Mouse (Mus musculus) hindbrain, postnatal 0 days (tissue): Measurements from ENCODE around the gene Cdh12. TPM values are rescaled to one million over a fixed set of nuclear protein-coding genes. Genes with fewer than 3 reads are reported as not detected.

ENCODE experiments used
- ATAC-seq: fragments of 200-750 bp; cut with Nextera tagmentation; 2 replicates; pipeline ENCODE4 v1.8.0; 2017; ENCODE audit warnings: mild to moderate bottlenecking, moderate TSS enrichment, moderate library complexity
- DNase-seq: peaks from one replicate; pipeline ENCODE4 v3.0.0-alpha.2; 2015; ENCODE audit warnings: low spot score
- H3K27ac ChIP-seq: fragments of 300-500 bp; sonication (generic); 2 replicates; pipeline ENCODE4 v1.5.1; 2014; ENCODE audit warnings: mild to moderate bottlenecking
- H3K27me3 ChIP-seq: fragments of 300-500 bp; sonication (generic); 2 replicates; pipeline ENCODE4 v1.6.1; 2014; ENCODE audit warnings: low read length, mixed read lengths; ENCODE audit not compliant: insufficient read depth
- H3K36me3 ChIP-seq: fragments of 300-500 bp; sonication (generic); 2 replicates; pipeline ENCODE4 v1.6.1; 2014; ENCODE audit warnings: low read length, mixed read lengths; ENCODE audit not compliant: insufficient read depth
- H3K4me1 ChIP-seq: fragments of 300-500 bp; sonication (generic); 2 replicates; pipeline ENCODE4 v1.6.1; 2014; ENCODE audit warnings: antibody characterized with exemption, low read length, mixed read lengths; ENCODE audit not compliant: insufficient read depth
- H3K4me2 ChIP-seq: fragments of 300-500 bp; sonication (generic); 2 replicates; pipeline ENCODE4 v1.6.1; 2014; ENCODE audit warnings: low read depth, mild to moderate bottlenecking, low read length, moderate library complexity, mixed read lengths
- H3K4me3 ChIP-seq: fragments of 300-500 bp; sonication (generic); 2 replicates; pipeline ENCODE4 v1.5.1; 2014; ENCODE audit warnings: low read length
- H3K9ac ChIP-seq: fragments of 300-500 bp; sonication (generic); replicated peaks from 2 replicates; pipeline ENCODE4 v1.6.1; 2014; ENCODE audit warnings: mild to moderate bottlenecking, low read length, moderate library complexity, mixed read lengths
- H3K9me3 ChIP-seq: fragments of 300-500 bp; sonication (generic); 2 replicates; pipeline ENCODE4 v1.6.1; 2016; ENCODE audit warnings: low read length, mixed read lengths
- CTCF ChIP-seq: IDR thresholded peaks from 2 replicates; pipeline ENCODE4 v1.5.1; 2016; ENCODE audit warnings: antibody characterized with exemption, control low read depth, low read depth
- WGBS: fragments of 180-500 bp; shearing (Covaris S2); extraction: QIAGEN DNeasy Blood & Tissue Kit; methylation state at CpG from one replicate; pipeline ENCODE4 v1.1.7; 2014; 5-methylcytosine and 5-hydroxymethylcytosine counted together
- polyA plus RNA-seq: library from polyadenylated mRNA; unstranded; fragments of >200 nt; fragmentation: Nextera tagmentation; extraction: Ambion mirVana; gene quantifications from 2 replicates; pipeline ENCODE4 v1.2.1, GENCODE M21; 2015
- total RNA-seq: library from RNA; depleted of rRNA; stranded (reverse); fragments of >200 nt; gene quantifications from 2 replicates; pipeline ENCODE4 v1.2.3, GENCODE M21; 2014

Cdh12 gene
- total and polyA plus RNA-seq, 2 experiments from 2014 or later, result 10.4 to 10.6 TPM

- H3K4me1 ChIP-seq, result no peaks in the 10 kb centered on the region
- no peak overlapping the region for H3K4me3 ChIP-seq
- no peak overlapping the region for H3K9ac ChIP-seq
- 85% methylated on average over 1 of the region's 1 CpGs for WGBS
- ATAC-seq (no peak), DNase-seq (no peak)
- no peaks in the 10 kb centered on the region for H3K36me3 ChIP-seq
- H3K27me3 ChIP-seq, result no peaks in the 10 kb centered on the region
- H3K4me2 ChIP-seq, result no peak overlapping the region
- H3K9me3 ChIP-seq, result no peaks in the 10 kb centered on the region
- TF ChIP-seq CTCF, result no peak
- no peak overlapping the region for H3K27ac ChIP-seq
These were observed 848.0 kb downstream of the Cdh12 start for GRCm38 (mm10) chr15:21297051-21297450.

GRCm38 (mm10) chr15:21315457-21315856 is 866.4 kb downstream of the Cdh12 start:
- TF ChIP-seq CTCF, result no peak
- H3K4me2 ChIP-seq, result no peak overlapping the region
- no peaks in the 10 kb centered on the region for H3K4me1 ChIP-seq
- DNase-seq (no peak), ATAC-seq (no peak)
- no peaks in the 10 kb centered on the region for H3K9me3 ChIP-seq
- no peak overlapping the region for H3K4me3 ChIP-seq
- H3K36me3 ChIP-seq, result no peaks in the 10 kb centered on the region
- H3K9ac ChIP-seq, result no peak overlapping the region
- H3K27me3 ChIP-seq, result no peaks in the 10 kb centered on the region
- 48% methylated on average over 3 of the region's 3 CpGs for WGBS
- no peak overlapping the region for H3K27ac ChIP-seq

DNA sequence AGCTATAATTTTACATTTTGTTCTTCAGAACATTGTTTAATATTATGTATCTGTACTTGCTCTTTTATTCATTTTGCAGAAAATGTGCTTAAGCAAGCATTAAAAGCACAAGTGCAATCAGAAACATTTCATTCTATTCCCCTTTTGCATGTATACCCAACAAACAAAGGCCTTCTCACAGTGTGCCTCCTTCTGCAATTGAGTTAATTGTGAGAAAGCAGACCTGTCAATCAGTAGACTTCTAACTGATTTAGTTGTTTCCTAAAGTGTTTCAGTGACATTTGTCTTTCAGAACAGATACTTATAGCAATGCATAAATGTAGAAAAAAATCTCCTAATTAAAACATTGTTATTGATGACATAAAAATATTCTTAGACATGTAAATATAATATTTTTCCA is 894.8 kb downstream of the Cdh12 start:
- no peak for ATAC-seq

DNA sequence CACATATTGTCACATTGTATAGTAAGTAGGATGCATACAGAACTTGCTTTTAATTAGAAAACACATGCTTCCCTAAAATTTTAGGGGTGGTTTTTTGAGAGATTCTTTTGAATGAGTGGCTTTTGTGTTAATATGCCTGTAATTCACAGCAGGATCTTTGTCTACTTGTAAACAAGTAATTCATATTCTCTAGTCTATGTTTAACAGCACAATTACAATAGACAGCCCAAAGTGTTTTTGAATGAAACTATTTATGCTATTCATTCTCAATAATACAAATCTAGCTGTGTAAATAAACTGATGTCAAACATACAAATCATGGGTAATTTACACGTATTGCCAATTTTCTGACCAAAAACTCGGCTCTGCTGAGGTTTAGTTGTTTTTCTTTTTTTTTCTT is 895.3 kb downstream of the Cdh12 start:
- ATAC-seq (no peak), DNase-seq (no peak)
- no peak overlapping the region for H3K9ac ChIP-seq
- 39% methylated on average over 2 of the region's 2 CpGs for WGBS
- no peak overlapping the region for H3K4me3 ChIP-seq
- H3K4me2 ChIP-seq, result no peak overlapping the region
- no peaks in the 10 kb centered on the region for H3K36me3 ChIP-seq
- H3K27me3 ChIP-seq, result no peaks in the 10 kb centered on the region
- H3K4me1 ChIP-seq, result no peaks in the 10 kb centered on the region
- H3K27ac ChIP-seq, result no peak overlapping the region
- no peaks in the 10 kb centered on the region for H3K9me3 ChIP-seq
- no peak for TF ChIP-seq CTCF

More for the DNA sequence above, 894.8 kb downstream of the Cdh12 start:
- no peaks in the 10 kb centered on the region for H3K36me3 ChIP-seq
- H3K9ac ChIP-seq, result no peak overlapping the region
- H3K27me3 ChIP-seq, result no peaks in the 10 kb centered on the region
- DNase-seq, result no peak
- no peak overlapping the region for H3K4me3 ChIP-seq
- H3K27ac ChIP-seq, result no peak overlapping the region
- H3K4me2 ChIP-seq, result no peak overlapping the region
- H3K9me3 ChIP-seq, result no peaks in the 10 kb centered on the region
- no peak for TF ChIP-seq CTCF
- no peaks in the 10 kb centered on the region for H3K4me1 ChIP-seq

GRCm38 (mm10) chr15:21344749-21345148 is 895.7 kb downstream of the Cdh12 start:
- Histone ChIP-seq H3K27me3 (no peaks in the 10 kb centered on the region), H3K4me2 (no peak overlapping the region), H3K27ac (no peak overlapping the region), H3K4me3 (no peak overlapping the region), H3K9me3 (no peaks in the 10 kb centered on the region), H3K36me3 (no peaks in the 10 kb centered on the region), H3K4me1 (no peaks in the 10 kb centered on the region), H3K9ac (no peak overlapping the region)
- 40% methylated on average over 3 of the region's 3 CpGs for WGBS
- no peak for TF ChIP-seq CTCF
- ATAC-seq (0 out of 2 replicates have a peak, but pooled peaks have one; percentile 59), DNase-seq (peak; percentile 47)

GRCm38 (mm10) chr15:21355356-21356101 is 906.5 kb downstream of the Cdh12 start:
- Histone ChIP-seq H3K27ac (no peak overlapping the region), H3K9ac (no peak overlapping the region), H3K4me2 (no peak overlapping the region), H3K27me3 (no peaks in the 10 kb centered on the region), H3K36me3 (no peaks in the 10 kb centered on the region), H3K9me3 (no peaks in the 10 kb centered on the region), H3K4me3 (no peak overlapping the region), H3K4me1 (no peaks in the 10 kb centered on the region)
- WGBS, result 87% methylated on average over 5 of the region's 5 CpGs
- DNase-seq (no peak), ATAC-seq (no peak)
- TF ChIP-seq CTCF, result no peak

DNA sequence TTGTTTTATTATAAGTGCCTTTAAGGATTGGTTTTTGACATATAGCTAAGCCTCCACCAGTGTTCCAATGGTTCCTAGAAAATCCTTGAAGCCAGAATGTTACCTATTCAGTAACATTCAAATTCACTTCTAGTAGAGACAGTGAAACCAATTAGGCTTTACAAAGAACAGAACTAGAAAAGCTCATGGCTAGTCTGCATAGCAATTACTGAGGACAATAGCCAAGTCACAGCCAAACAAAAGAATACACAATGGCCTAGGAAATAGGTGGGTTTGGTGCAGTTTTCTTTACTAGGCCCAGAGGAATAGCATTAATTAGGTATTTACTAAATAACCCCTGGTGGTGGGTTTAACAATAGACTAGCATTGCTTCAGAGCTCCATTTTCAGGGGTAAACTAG is 917.3 kb downstream of the Cdh12 start:
- no peak overlapping the region for H3K4me2 ChIP-seq
- H3K36me3 ChIP-seq, result no peaks in the 10 kb centered on the region
- H3K27me3 ChIP-seq, result no peaks in the 10 kb centered on the region
- H3K9ac ChIP-seq, result no peak overlapping the region
- no peak for TF ChIP-seq CTCF
- no peak for DNase-seq
- H3K27ac ChIP-seq, result no peak overlapping the region
- H3K4me3 ChIP-seq, result no peak overlapping the region
- ATAC-seq, result no peak
- no peaks in the 10 kb centered on the region for H3K9me3 ChIP-seq
- no peaks in the 10 kb centered on the region for H3K4me1 ChIP-seq
